Mouse (Mus musculus): Measurements from ENCODE around the gene Tmem86b.

The Tmem86b gene

DNA sequence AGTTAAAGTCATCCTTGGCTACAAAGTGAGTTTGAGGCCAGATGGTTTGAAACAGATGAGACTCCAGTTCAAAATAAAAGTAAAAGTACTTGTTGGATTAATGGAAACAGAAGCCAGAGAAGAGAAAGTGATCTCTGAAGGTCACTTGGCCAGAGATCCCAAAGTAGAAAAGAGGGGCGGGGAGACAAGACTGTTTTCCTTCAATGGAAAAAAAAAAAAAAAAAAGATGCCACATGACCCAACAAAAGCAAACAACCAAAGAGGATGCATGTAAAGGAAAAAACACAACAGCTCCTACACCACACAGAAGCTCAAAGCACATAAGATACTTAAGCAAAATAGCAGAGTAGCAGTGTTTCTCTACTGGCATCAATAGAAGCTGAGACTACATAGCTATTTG, 24.7 kb upstream of the Tmem86b start:
- TF ChIP-seq GATA4 (IDR thresholded peaks at IDR 0.05; ENCODE audit: insufficient replicate concordance, low read length): no peak

DNA sequence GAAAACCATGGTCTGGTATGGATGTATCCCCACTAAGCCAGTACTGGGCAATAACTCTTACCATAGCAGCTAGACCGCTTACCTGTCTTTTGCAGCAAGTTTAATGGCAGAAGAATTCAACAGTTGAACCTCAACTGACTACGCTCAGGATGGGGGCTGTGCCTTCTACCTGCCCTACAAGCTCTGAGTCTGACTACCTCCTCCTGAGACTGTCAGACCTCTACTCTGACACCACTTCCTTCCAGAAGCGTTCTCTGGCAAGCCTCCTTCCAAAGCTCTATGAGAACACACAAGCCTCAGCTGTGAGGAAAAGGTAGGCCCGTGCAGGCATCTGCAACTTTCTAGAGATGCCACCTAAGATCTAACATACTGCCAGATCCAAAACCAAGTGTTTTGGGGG, 24.2 kb upstream of the Tmem86b start:
- no peak for TF ChIP-seq GATA4 (IDR thresholded peaks at IDR 0.05; ENCODE audit: insufficient replicate concordance, low read length)

DNA sequence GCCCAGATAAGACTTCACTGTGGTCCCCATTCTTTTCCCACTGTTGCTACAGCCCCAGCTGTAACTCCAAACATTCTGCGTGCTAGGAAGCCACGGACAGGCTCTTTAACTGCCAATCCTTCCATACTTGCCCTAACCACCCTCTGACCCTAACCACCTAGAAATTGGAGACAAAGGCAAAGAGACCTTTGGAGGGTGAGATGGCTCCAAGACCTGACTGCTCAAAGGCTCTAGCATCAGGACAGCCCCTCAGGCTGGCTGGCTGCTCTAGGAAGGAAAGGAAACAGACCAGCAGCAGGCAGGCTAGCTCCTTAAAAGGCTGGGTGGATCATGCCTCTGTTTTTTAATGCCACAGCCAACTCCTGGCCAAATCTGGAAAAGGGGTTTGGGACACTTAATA, 23.0 kb upstream of the Tmem86b start:
- no peak for TF ChIP-seq GATA4 (IDR thresholded peaks at IDR 0.05; ENCODE audit: insufficient replicate concordance, low read length)

DNA sequence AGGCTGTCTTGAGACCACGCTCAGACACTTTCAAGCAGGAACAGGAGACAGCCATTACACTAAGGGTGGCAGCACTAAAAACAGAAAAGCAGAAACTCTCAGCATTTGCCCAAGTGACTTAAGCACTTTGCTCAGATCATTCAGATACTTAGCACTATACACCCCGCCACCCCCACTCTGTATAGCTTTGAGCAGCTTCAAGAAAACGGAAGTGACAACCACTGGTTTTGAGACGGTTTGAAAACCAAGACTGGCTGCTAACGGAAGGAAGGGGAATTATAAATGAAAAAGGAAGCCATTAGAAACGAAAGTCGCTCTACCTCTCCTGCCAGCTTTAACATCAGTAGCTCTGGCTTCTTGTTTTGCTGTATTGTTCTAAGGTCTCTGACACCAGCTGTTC, 22.6 kb upstream of the Tmem86b start:
- TF ChIP-seq GATA4 (IDR thresholded peaks at IDR 0.05; ENCODE audit: insufficient replicate concordance, low read length): no peak

DNA sequence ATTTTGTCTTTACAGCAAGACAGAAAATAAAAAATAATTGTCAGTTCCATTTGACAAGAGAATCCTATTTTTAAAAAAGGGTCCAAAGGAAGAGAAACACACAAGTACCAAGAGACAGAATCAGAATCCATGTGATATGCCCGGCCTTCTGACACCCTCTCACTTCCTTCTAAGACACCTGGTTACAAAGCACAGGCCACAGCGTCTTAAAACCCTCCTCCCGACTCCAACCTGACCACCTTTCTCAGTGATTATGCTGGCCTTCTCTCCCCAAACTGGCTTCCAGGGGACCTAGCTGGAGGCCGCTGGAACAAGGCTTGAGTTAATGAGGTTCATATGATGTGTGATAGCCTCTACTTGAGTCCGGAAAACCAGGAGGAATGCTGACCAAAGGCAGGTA, 22.1 kb upstream of the Tmem86b start:
- no peak for TF ChIP-seq GATA4 (IDR thresholded peaks at IDR 0.05; ENCODE audit: insufficient replicate concordance, low read length)

DNA sequence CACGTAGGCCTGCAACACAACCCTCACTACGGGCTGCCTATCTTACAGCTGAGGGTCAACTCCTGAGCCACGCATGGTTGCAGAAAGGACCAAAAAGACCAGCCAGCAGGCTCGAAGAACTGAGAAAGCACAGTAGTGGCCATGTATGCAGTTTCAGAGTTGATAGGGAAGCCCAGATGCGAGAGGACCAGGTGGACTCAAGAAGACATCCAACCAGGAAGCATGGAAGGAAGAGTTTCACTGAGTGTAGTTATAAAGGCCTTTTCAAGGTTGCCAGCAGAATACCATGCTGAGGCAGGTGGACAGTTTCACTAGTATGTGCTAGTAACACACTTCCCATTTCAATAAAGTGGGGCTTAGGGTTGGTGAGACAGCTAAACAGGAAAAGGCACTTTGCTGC, 21.5 kb upstream of the Tmem86b start:
- no peak for TF ChIP-seq GATA4 (IDR thresholded peaks at IDR 0.05; ENCODE audit: insufficient replicate concordance, low read length)

DNA sequence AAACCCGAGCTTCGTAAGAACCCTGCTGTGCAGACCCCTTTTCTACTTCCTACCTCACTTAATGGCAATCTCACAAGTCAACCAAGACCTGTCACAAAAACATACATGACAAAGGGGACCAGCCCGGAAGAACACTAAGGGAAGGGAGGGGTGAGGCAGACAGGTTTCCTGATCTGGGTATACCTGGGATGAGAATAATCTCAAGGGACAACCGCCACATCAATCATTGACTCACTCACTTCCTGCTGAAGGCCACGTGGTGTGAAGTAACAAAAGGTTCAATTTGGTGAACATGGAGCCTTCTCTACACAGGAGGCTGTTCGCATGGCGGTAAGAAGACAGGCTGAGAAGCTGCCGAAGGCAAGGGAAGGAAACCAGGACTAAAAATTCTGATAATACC, 20.4 kb upstream of the Tmem86b start:
- no peak for TF ChIP-seq GATA4 (IDR thresholded peaks at IDR 0.05; ENCODE audit: insufficient replicate concordance, low read length)

DNA sequence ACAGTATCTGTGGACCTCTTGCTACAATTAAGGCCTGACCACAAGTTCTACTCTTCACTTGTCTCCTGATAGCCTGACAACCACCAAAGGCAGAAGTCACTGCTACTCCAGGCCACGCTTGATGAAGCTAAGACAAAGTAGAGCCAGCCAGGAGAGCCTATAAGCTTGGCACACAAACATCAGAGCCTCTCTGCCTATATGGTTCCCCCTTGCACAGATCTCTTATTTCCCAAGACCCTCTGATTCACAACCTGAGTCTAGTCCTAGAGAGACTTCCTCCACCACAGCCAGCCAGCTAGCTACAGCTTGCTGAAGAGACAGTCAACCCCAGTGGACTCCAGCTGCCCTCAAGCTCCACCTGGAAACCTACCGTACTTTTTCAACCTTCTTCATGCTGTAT, 16.8 kb upstream of the Tmem86b start:
- TF ChIP-seq GATA4 (IDR thresholded peaks at IDR 0.05; ENCODE audit: insufficient replicate concordance, low read length): no peak

DNA sequence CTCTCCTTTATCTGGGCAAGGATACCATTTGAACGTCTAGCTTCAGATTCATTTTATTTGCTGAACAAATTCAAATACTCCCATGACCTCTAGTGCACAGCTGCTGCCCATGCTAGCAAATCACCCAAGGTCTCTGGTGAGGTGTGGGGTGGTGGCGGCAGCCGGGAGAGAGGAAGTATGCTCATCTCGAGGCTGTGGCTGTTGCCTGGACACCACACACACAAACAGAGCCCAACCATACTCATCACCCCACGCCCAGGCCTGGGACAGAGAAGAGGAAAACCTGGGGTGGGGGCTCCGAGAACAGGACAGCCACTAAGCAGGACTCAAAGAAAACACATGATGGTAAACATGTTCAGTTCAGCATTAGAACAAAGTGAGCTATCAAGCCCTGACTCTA, 16.1 kb upstream of the Tmem86b start:
- TF ChIP-seq GATA4 (IDR thresholded peaks at IDR 0.05; ENCODE audit: insufficient replicate concordance, low read length): no peak

DNA sequence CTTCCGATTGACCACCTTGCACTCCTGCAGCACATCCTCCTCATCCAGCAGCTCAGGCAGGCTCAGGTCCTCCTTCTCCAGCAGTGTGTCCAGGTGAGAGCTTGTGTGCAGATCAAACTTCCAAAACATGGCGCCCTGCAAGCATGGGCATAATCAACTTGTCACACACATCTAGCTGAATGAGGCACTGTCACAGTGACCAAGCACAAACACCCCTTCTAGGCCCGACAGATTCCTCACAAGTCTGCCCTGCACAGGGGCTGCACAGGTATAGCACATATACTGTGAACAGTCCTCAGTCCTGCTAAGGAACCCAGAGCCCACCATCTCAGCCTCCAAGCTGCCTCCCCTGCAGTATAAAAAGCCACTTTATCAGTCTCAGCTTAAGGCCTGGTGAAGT, 15.6 kb upstream of the Tmem86b start:
- no peak for TF ChIP-seq GATA4 (IDR thresholded peaks at IDR 0.05; ENCODE audit: insufficient replicate concordance, low read length)

DNA sequence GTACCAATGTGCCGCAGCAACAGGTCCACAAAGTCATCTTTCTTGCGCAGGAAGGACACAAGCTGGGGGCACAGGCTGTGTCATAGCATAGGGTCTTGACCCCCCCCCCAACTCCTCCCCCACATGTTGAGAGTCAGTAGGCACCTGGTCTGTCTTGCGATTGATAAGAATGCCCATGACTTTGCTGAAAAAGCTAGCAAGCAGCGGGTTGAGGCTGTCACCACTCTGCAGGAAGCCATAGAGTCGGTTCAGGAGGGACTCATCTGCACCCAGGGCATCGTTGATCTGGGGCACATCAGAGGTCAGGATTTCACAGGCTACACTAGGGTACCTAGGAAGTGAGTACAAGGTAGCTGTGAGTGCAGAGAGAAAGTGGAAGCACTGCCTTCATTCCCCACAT, 12.0 kb upstream of the Tmem86b start:
- no peak for TF ChIP-seq GATA4 (IDR thresholded peaks at IDR 0.05; ENCODE audit: insufficient replicate concordance, low read length)

DNA sequence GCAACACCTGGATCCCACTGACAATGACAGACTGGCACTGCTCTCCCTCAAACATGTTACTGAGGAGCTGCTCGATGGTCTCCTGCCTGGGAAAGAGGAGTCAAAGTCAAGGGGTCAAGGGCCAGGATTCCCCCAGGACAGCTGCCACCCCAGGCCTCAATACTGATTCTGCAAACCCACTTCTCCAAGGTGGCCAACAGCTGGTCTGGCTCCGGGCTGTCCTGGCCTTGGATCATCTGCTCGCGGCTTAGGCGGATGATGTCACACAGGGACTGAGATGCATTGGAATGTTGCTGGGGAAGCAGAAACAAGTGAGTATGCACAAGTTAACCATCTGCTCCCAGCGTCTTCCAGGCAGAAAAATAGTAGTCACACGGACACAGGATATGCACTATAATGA, 10.7 kb upstream of the Tmem86b start:
- no peak for TF ChIP-seq GATA4 (IDR thresholded peaks at IDR 0.05; ENCODE audit: insufficient replicate concordance, low read length)

DNA sequence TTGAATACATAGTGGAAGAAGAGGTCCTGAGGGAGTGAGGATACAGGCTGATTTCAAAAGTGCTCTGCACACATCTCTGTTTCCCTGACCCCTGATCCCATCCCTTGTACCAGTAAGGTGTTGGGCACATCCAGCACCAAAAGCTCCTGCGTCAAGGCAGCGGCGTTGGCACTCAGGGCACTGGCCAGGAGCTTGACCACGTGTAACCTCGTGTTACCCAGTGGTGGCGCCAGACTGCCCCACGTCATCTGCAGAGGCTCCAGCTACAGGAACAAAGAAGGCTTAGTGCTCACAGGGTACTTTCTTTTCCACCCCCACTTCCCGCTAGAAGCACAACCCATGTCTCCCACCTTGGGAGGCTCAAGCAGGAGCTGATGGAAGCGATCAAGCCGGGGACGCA, 9.9 kb upstream of the Tmem86b start:
- TF ChIP-seq GATA4 (IDR thresholded peaks at IDR 0.05; ENCODE audit: insufficient replicate concordance, low read length): no peak

DNA sequence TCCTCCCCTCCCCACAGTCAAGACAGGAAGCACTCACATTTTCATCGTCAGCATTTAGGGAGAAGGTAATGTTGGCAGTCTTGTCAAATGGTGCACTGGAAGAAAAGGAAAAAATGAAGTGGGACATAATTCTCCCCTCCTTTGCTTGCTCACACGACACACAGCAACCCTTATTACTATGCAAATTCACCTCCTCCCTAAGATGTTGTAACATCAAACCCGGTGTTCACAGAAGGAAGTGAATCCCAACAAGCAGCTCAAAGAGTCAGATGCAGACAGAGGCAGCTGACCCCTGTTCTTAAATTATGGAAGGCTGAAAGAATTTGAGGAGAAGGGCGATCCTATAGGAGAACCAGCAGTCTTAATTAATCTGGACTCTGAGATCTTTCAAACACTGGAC, 5.0 kb upstream of the Tmem86b start:
- no peak for TF ChIP-seq GATA4 (IDR thresholded peaks at IDR 0.05; ENCODE audit: insufficient replicate concordance, low read length)

DNA sequence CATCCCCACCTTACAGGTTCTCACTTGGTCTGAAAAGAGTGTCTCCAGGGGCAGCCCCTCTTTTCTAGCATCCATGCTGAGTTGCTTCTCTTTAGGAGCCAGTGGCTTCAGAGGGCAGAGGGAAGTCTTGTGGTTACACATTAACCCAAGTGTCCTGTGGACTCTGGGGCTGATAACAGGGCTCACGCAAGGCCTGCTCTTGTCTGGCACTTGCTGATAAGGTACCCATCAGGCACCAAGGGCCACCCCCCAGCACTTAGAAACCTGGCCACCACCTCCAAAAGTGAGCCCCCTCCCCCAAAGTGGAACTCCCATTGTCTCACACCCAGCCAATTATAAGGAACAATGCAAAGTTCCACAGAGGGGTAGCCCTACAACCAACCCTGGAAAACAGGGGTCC, 1.0 kb downstream of the Tmem86b start:
- TF ChIP-seq GATA4 (IDR thresholded peaks at IDR 0.05; ENCODE audit: insufficient replicate concordance, low read length): peak; percentile 98

DNA sequence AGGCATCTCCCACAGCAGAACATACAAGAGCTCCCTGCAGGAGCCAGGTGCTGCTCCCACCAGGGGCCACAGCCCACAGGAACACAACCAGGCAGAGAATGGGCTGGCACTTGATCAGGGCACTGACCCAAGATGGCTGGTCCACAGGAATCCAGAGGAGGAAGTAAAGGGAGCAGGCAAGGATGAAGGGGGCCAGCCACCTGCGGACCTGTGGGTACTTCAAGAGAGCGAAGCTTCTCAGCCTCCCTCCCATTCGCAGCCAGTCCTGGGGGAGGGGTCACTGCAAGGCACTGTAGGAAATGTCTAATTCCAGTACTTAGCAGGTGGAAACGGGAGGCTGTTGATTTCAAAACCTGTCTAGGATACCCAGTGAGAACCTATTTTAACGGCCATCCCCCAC, 1.6 kb downstream of the Tmem86b start:
- no peak for TF ChIP-seq GATA4 (IDR thresholded peaks at IDR 0.05; ENCODE audit: insufficient replicate concordance, low read length)

DNA sequence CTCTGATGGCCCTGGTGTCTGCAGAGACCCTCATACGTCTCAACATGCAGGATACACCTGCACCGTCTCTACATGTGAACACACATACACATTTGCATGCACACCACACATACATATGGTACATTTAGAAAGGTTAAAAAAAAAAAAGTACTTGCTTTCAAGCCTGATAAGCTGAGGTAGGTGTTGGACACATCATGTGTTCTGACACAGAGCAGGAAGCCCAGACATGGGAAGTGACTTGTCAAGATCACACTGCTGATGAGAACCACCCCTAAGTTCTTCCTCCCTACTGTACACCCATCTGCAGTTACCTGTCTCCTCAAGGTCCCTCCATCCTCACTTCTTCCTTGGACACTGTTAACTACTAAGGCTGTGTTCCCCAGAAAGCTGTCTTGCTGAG, 5.3 kb downstream of the Tmem86b start:
- TF ChIP-seq GATA4 (IDR thresholded peaks at IDR 0.05; ENCODE audit: insufficient replicate concordance, low read length): no peak

DNA sequence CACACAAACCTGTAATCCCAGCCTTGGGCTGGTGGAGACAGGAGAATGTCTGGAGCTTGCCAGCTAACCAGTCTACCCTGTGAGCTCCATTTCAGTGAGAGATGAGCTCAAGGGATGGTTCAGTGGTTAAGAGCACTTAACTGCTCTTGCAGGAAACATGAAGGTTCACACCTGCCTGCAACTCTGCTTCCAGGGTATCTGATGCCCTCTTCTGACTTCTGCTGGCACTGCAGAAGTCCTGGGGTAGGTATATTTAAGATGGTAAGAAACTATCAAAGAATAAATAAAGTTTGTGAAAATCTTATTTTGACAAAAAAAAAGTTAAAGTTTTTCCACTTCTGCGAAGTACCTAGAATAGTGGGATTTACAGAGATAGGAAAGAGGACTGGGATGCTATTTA, 6.9 kb downstream of the Tmem86b start:
- TF ChIP-seq GATA4 (IDR thresholded peaks at IDR 0.05; ENCODE audit: insufficient replicate concordance, low read length): no peak
